Mouse (Mus musculus) stomach, embryonic 16.5 days (tissue): ENCODE measurements around the gene Gm14743. TPM values are rescaled to one million over a fixed set of nuclear protein-coding genes. Genes with fewer than 3 reads are reported as not detected.
"Not testable (repeated sequence)": the region's sequence is repeated elsewhere in the genome, so short reads cannot be mapped to it uniquely, and the experiment has no call there.

ENCODE experiments used
- ATAC-seq: fragments of 200-750 bp; cut with Nextera tagmentation; 2 replicates; pipeline ENCODE4 v1.8.0; 2017; ENCODE audit warnings: moderate number of reproducible peaks, moderate TSS enrichment; ENCODE audit not compliant: insufficient read depth, low FRiP score
- H3K27ac ChIP-seq: fragments of 300-500 bp; sonication (generic); 2 replicates; pipeline ENCODE4 v1.5.1; 2014; ENCODE audit warnings: low read length
- H3K27me3 ChIP-seq: fragments of 300-500 bp; sonication (generic); 2 replicates; pipeline ENCODE4 v1.6.1; 2014; ENCODE audit warnings: low read length, control low read depth, mixed read lengths; ENCODE audit not compliant: control insufficient read depth, insufficient read depth
- H3K36me3 ChIP-seq: fragments of 300-500 bp; sonication (generic); 2 replicates; pipeline ENCODE4 v1.6.1; 2014; ENCODE audit warnings: low read length; ENCODE audit not compliant: control insufficient read depth, insufficient read depth
- H3K4me1 ChIP-seq: fragments of 300-500 bp; sonication (generic); 2 replicates; pipeline ENCODE4 v1.6.1; 2014; ENCODE audit warnings: low read length, control low read depth, mixed read lengths; ENCODE audit not compliant: control insufficient read depth, insufficient read depth
- H3K4me2 ChIP-seq: fragments of 300-500 bp; sonication (generic); 2 replicates; pipeline ENCODE4 v1.6.1; 2014; ENCODE audit warnings: low read depth, low read length, mixed read lengths
- H3K4me3 ChIP-seq: fragments of 300-500 bp; sonication (generic); replicated peaks from 2 replicates; pipeline ENCODE4 v1.5.1; 2014; ENCODE audit warnings: mild to moderate bottlenecking, low read length
- H3K9ac ChIP-seq: fragments of 300-500 bp; sonication (generic); 2 replicates; pipeline ENCODE4 v1.6.1; 2014; ENCODE audit warnings: low read length
- H3K9me3 ChIP-seq: fragments of 300-500 bp; sonication (generic); replicated peaks from 2 replicates; pipeline ENCODE4 v1.6.1; 2016; ENCODE audit warnings: low read length, control low read depth; ENCODE audit not compliant: control insufficient read depth
- WGBS: fragments of 180-500 bp; shearing (Covaris S2); extraction: QIAGEN DNeasy Blood & Tissue Kit; methylation state at CpG from one replicate; pipeline ENCODE4 v1.1.7; 2014; 5-methylcytosine and 5-hydroxymethylcytosine counted together
- polyA plus RNA-seq: library from polyadenylated mRNA; unstranded; fragments of >200 nt; fragmentation: Nextera tagmentation; extraction: Ambion mirVana; gene quantifications from 2 replicates; pipeline ENCODE4 v1.2.1, GENCODE M21; 2015

Gene Gm14743
- not detected in 2 replicates for polyA plus RNA-seq

DNA sequence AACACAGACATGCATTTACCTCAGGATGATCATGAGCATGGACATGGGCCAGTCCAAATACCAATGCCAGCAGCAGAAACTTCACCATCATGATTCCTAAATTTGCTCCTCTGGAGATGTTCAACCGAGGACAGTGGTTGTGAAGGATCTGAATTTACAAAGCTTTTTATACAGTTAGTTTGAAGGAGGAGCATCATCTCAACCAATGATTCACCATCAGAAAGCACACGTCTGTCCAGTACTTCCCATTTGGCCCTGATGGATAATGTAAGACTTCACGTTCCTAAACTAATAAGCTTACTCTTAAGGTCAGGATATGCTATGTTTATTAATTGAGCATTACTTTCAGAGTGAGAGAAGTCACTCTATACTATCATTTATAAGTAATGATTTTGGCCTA lies at the start of gene Gm14743:
Gene Gm14743, minus strand, starts transcription at position 101 of the 400 bp plus-strand sequence.
- H3K4me2 ChIP-seq, H3K9ac ChIP-seq, H3K36me3 ChIP-seq, H3K27ac ChIP-seq, H3K4me1 ChIP-seq, H3K4me3 ChIP-seq, H3K27me3 ChIP-seq, ATAC-seq, H3K9me3 ChIP-seq: not testable (repeated sequence)
- no CpG with 5 or more reads among the region's 3 CpGs for WGBS

DNA sequence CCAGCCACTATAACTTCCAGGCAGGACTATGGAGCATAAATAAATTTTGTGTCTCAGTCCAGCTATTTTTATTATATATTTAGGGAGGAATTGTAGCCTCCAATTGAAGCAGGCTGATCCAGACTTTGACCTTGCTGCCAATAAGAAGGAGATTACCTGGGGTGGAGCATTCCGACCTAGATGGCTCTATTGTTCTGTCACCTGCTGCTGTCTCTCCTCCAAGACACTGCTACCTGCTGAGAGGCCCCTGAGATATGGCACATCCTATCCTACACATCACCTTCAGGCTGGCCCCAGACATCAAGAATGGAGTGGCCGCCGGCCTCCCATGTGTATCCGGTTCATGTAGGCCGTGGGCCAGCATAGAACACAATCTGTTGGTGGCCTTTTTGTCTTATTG lies 42.9 kb downstream of the Gm14743 start:
- H3K4me2 ChIP-seq: no peak overlapping the region
- H3K4me3 ChIP-seq: no peak overlapping the region
- H3K9ac ChIP-seq: no peak overlapping the region
- no peak overlapping the region for H3K27ac ChIP-seq
- no peaks in the 10 kb centered on the region for H3K4me1 ChIP-seq
- no peaks in the 10 kb centered on the region for H3K27me3 ChIP-seq
- WGBS: 90% methylated on average over 5 of the region's 5 CpGs
- no peaks in the 10 kb centered on the region for H3K36me3 ChIP-seq
- ATAC-seq: no peak
- H3K9me3 ChIP-seq: no peaks in the 10 kb centered on the region

DNA sequence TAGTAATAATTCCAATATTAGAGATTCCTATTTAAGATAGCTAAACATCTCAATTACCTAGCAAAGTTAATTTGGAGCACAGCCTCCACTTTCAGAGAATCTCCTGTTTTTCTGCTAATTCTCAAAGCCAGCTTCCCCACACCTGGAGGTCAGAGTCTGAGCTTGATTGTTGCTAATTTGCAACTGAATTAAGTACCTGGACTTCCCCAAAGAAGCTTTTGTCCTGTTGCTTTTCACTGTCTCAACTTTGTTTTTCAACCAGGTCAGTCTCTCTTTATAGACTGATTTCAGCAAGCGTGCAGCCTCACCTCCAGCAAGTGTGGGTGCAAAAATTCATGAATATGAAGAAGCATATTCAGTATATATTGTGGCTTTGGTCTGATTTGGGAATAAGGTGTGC lies 43.5 kb downstream of the Gm14743 start:
- not testable (repeated sequence) for H3K4me1 ChIP-seq, H3K4me3 ChIP-seq, H3K9me3 ChIP-seq, H3K27me3 ChIP-seq, ATAC-seq, H3K9ac ChIP-seq, H3K4me2 ChIP-seq, H3K27ac ChIP-seq, H3K36me3 ChIP-seq
- whole genome bisulfite sequencing: 55% methylated on average over 1 of the region's 1 CpGs

Other genes starting within 250 kb of the Gm14743 start
- gene Obp1a, start 154.5 kb downstream of the Gm14743 start, polyA plus RNA-seq: not detected in 2 replicates
- not detected in 2 replicates for gene Gm5938, start 120.5 kb downstream of the Gm14743 start, polyA plus RNA-seq
- not detected in 2 replicates for gene Obp1b, start 59.1 kb downstream of the Gm14743 start, polyA plus RNA-seq
- gene 4930480E11Rik, start 123.7 kb upstream of the Gm14743 start, polyA plus RNA-seq: not detected in 2 replicates